Mouse (Mus musculus) kidney, embryonic 14.5 days (tissue): ENCODE measurements around the gene Snip1. TPM values are rescaled to one million over a fixed set of nuclear protein-coding genes. Genes with fewer than 3 reads are reported as not detected.

Experiments used
- ATAC-seq: fragments of 200-750 bp; cut with Nextera tagmentation; 2 replicates; pipeline ENCODE4 v1.8.0; 2017; ENCODE audit warnings: moderate number of reproducible peaks, mild to moderate bottlenecking, moderate TSS enrichment, moderate library complexity; ENCODE audit not compliant: low FRiP score, low TSS enrichment
- H3K27ac ChIP-seq: fragments of 300-500 bp; sonication (generic); 2 replicates; pipeline ENCODE4 v1.5.1; 2014; ENCODE audit warnings: low read depth, mild to moderate bottlenecking, low read length, moderate library complexity, mixed read lengths
- H3K27me3 ChIP-seq: fragments of 300-500 bp; sonication (generic); 2 replicates; pipeline ENCODE4 v1.6.1; 2014; ENCODE audit warnings: mild to moderate bottlenecking, low read length; ENCODE audit not compliant: control insufficient read depth, insufficient read depth
- H3K36me3 ChIP-seq: fragments of 300-500 bp; sonication (generic); 2 replicates; pipeline ENCODE4 v1.6.1; 2014; ENCODE audit warnings: low read length, mixed read lengths; ENCODE audit not compliant: control insufficient read depth, insufficient read depth
- H3K4me1 ChIP-seq: fragments of 300-500 bp; sonication (generic); 2 replicates; pipeline ENCODE4 v1.6.1; 2014; ENCODE audit warnings: low read length, mixed read lengths; ENCODE audit not compliant: control insufficient read depth, insufficient read depth
- H3K4me2 ChIP-seq: fragments of 300-500 bp; sonication (generic); replicated peaks from 2 replicates; pipeline ENCODE4 v1.6.1; 2014; ENCODE audit warnings: low read depth, mild to moderate bottlenecking, low read length
- H3K4me3 ChIP-seq: fragments of 300-500 bp; sonication (generic); 2 replicates; pipeline ENCODE4 v1.5.1; 2014; ENCODE audit warnings: mild to moderate bottlenecking, low read length
- H3K9ac ChIP-seq: fragments of 300-500 bp; sonication (generic); 2 replicates; pipeline ENCODE4 v1.6.1; 2014; ENCODE audit warnings: low read depth, mild to moderate bottlenecking, low read length, moderate library complexity
- H3K9me3 ChIP-seq: fragments of 300-500 bp; sonication (generic); 2 replicates; pipeline ENCODE4 v1.6.1; 2016; ENCODE audit warnings: low read length; ENCODE audit not compliant: control insufficient read depth
- WGBS: fragments of 180-500 bp; shearing (Covaris S2); extraction: QIAGEN DNeasy Blood & Tissue Kit; methylation state at CpG from one replicate; pipeline ENCODE4 v1.1.7; 2014; 5-methylcytosine and 5-hydroxymethylcytosine counted together
- polyA plus RNA-seq: library from polyadenylated mRNA; unstranded; fragments of >200 nt; fragmentation: Nextera tagmentation; extraction: Ambion mirVana; gene quantifications from 2 replicates; pipeline ENCODE4 v1.2.1, GENCODE M21; 2014

Gene Snip1
- polyA plus RNA-seq = 30.6 and 36.9 TPM in 2 replicates

DNA sequence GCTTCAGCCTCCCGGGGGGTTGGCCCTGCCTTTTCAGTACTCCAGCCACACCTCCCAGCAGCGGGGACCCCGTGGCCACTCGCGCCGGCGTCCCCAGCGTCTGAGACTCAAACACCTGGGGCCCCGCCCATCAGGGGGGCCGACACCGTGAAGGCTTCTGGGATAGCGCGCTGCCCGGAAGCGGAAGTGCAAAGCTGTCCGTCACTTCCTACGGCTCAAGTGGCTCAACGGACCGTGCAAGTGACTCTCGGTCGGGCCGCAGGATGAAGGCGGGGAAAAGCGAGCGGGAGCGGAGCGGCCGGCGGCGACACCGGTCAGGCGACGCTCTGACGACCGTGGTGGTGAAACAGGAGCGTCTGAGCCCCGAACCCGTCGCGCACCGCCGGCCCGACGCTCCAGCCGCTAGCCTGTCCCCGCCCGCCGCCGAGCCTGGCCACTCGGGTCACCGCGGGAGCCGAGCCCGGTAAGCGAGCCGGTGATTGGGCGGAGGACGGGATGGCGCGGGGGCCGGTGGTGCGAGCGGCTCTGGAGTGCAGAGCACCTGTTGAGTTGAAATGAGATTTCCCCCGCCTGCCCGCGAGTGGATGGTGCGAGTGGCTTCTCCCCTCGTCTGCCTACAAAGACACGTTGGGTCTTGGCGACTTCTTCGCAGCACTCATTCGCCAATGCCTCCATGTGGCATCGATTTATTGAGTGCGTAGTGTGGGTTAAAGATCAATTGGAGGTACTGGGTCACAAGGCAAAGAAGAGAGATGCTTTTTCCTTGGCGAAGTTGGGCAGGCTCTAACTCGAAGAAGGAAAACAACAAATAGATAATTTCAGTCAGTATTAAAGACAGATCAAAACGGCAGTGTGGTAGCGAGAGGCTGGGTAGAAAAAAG lies at the start of gene Snip1:
Snip1 (plus strand) TSS at position 183 of the 881 bp plus-strand sequence.
- Histone ChIP-seq H3K9me3 (no peaks in the 10 kb centered on the region), H3K27me3 (no peaks in the 10 kb centered on the region), H3K27ac (peak within 1 kb of the TSS; percentile 63; the same call in 1 of the 2 replicates), H3K4me3 (peak within 1 kb of the TSS; percentile 96), H3K9ac (peak within 1 kb of the TSS; percentile 90), H3K4me1 (peaks cover 8% of the 10 kb centered on the region), H3K4me2 (peak within 1 kb of the TSS; percentile 71), H3K36me3 (peaks cover 35% of the 10 kb centered on the region)
- ATAC-seq = peak; percentile 93
- WGBS = under 1% methylated on average over 78 of the region's 78 CpGs

DNA sequence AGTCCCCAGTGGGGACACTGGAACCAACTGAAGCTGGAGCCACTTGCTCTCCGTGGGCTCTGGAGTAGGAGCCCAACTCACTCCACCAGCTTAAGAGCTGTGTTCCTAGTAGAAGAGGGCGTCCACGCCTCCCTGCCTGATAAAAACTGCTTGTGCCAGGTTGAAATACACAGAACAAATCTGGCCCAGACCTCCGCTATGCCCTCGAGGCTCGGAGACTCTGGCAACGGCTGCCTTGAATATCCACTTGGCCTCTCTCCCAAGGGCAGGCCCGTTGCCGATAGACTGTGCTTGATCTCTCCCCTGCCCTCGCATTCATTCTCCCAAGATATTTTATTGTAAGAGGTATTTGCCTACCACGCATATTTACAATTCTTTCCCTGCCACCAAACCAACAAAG lies 49.0 kb upstream of the Snip1 start:
- ATAC-seq = no peak
- WGBS = 79% methylated on average over 11 of the region's 11 CpGs
- Histone ChIP-seq H3K36me3 (no peaks in the 10 kb centered on the region), H3K4me2 (no peak overlapping the region), H3K9me3 (no peaks in the 10 kb centered on the region), H3K9ac (no peak overlapping the region), H3K4me1 (no peaks in the 10 kb centered on the region), H3K27me3 (no peaks in the 10 kb centered on the region), H3K27ac (no peak overlapping the region), H3K4me3 (no peak overlapping the region)

GRCm38 (mm10) chr4:125020780-125021538 lies 45.5 kb upstream of the Snip1 start:
- no peaks in the 10 kb centered on the region for H3K9me3 ChIP-seq
- no peak overlapping the region for H3K27ac ChIP-seq
- no peak overlapping the region for H3K9ac ChIP-seq
- H3K4me2 ChIP-seq = no peak overlapping the region
- H3K27me3 ChIP-seq = no peaks in the 10 kb centered on the region
- H3K36me3 ChIP-seq = no peaks in the 10 kb centered on the region
- H3K4me3 ChIP-seq = no peak overlapping the region
- no peaks in the 10 kb centered on the region for H3K4me1 ChIP-seq
- no peak for ATAC-seq
- 33% methylated on average over 11 of the region's 11 CpGs for WGBS

GRCm38 (mm10) chr4:125029891-125030614 lies 36.4 kb upstream of the Snip1 start:
- peak overlapping the region; percentile 68 for H3K4me3 ChIP-seq
- H3K4me1 ChIP-seq = peaks cover 8% of the 10 kb centered on the region; the same call in 1 of the 2 replicates
- no peak overlapping the region for H3K27ac ChIP-seq
- peak overlapping the region; percentile 83 for H3K4me2 ChIP-seq
- WGBS = under 1% methylated on average over 50 of the region's 50 CpGs
- peaks cover 12% of the 10 kb centered on the region; the same call in 1 of the 2 replicates for H3K36me3 ChIP-seq
- ATAC-seq = peak; percentile 99
- no peaks in the 10 kb centered on the region for H3K27me3 ChIP-seq
- H3K9ac ChIP-seq = peak overlapping the region; percentile 67
- no peaks in the 10 kb centered on the region for H3K9me3 ChIP-seq

- WGBS = 94% methylated on average over 4 of the region's 4 CpGs
- Histone ChIP-seq H3K9me3 (no peaks in the 10 kb centered on the region), H3K4me1 (peaks cover 8% of the 10 kb centered on the region; the same call in 1 of the 2 replicates), H3K27ac (no peak overlapping the region), H3K9ac (no peak overlapping the region), H3K36me3 (peaks cover 44% of the 10 kb centered on the region), H3K4me2 (no peak overlapping the region), H3K27me3 (no peaks in the 10 kb centered on the region), H3K4me3 (no peak overlapping the region)
- no peak for ATAC-seq
Measured at GRCm38 (mm10) chr4:125034341-125034740, 32.1 kb upstream of the Snip1 start.

DNA sequence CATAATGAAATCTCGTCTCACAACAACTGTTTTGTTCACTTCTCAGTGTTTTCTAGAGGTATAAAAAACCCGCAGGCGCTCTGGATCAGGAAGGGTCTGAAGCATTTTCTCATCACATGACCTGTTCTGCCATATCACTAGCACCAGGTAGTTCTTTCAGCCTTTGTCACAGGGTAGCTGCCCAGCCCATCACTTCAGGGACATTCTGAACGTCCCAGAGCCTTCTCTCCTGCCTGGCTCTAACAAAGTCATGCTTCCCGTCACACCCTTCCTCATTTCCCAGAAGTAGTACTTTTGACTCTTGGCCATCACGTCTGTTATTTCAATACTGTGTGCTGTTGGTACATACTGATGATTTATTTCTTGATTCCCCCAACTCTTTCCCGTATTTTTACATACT lies 22.0 kb upstream of the Snip1 start:
- no peaks in the 10 kb centered on the region for H3K27me3 ChIP-seq
- 89% methylated on average over 7 of the region's 7 CpGs for WGBS
- no peak overlapping the region for H3K4me3 ChIP-seq
- H3K9ac ChIP-seq = no peak overlapping the region
- no peak for ATAC-seq
- no peak overlapping the region for H3K4me2 ChIP-seq
- no peaks in the 10 kb centered on the region for H3K4me1 ChIP-seq
- no peak overlapping the region for H3K27ac ChIP-seq
- peaks cover 96% of the 10 kb centered on the region for H3K36me3 ChIP-seq
- no peaks in the 10 kb centered on the region for H3K9me3 ChIP-seq

DNA sequence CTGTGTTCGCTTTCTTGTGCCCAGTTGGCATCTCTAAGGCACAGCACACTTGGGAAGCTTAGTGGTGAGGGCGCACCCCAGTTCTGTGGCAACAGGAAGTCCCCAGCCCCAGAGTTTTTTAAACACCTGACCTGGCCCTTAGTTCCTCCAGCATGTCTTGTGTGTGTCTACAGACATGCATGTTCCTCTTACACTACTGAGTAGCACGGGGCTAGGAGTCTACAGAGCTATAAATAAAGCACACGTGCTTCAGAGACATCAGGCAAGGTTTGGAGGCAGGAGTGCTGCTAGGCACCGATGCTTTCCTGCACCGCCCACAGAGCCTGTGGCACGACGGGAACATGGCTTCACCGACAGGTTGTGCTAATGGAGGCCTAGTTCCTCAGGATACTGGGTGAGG lies 11.1 kb upstream of the Snip1 start:
- H3K9me3 ChIP-seq = no peaks in the 10 kb centered on the region
- no peak for ATAC-seq
- no peaks in the 10 kb centered on the region for H3K4me1 ChIP-seq
- WGBS = 91% methylated on average over 9 of the region's 9 CpGs
- no peaks in the 10 kb centered on the region for H3K27me3 ChIP-seq
- H3K27ac ChIP-seq = no peak overlapping the region
- peaks cover 60% of the 10 kb centered on the region for H3K36me3 ChIP-seq
- no peak overlapping the region for H3K9ac ChIP-seq
- H3K4me3 ChIP-seq = no peak overlapping the region
- no peak overlapping the region for H3K4me2 ChIP-seq

GRCm38 (mm10) chr4:125056476-125056875 lies 10.0 kb upstream of the Snip1 start:
- no peak overlapping the region for H3K4me2 ChIP-seq
- H3K4me3 ChIP-seq = no peak overlapping the region
- peaks cover 50% of the 10 kb centered on the region for H3K36me3 ChIP-seq
- no peaks in the 10 kb centered on the region for H3K9me3 ChIP-seq
- no peak overlapping the region for H3K27ac ChIP-seq
- WGBS = 87% methylated on average over 4 of the region's 4 CpGs
- no peaks in the 10 kb centered on the region for H3K27me3 ChIP-seq
- no peaks in the 10 kb centered on the region for H3K4me1 ChIP-seq
- no peak overlapping the region for H3K9ac ChIP-seq
- ATAC-seq = no peak
